Mouse (Mus musculus) yolk sac, embryonic 10.5 days (tissue): ENCODE measurements at regions not wholly inside any gene's neighbourhood (a gene's known extent, or its start where the extent isn't known, plus 50 kb on each side); places are given as distances from the start of the nearest gene placed in this dataset.

Experiments
- DNase-seq: peaks from one replicate; pipeline ENCODE4 v3.0.0-alpha.2; 2017; ENCODE audit warnings: low spot score

GRCm38 (mm10) chr9:41321521-41321920 is 160.0 kb upstream of the Ubash3b start:
- DNase-seq: no peak

- no peak for DNase-seq
These were observed 157.6 kb upstream of the Ubash3b start for GRCm38 (mm10) chr9:41319066-41319465.

GRCm38 (mm10) chr9:41306229-41306628 is 144.7 kb upstream of the Ubash3b start:
- DNase-seq: no peak

- DNase-seq: no peak
These were observed 142.0 kb upstream of the Ubash3b start for GRCm38 (mm10) chr9:41303494-41303828.

GRCm38 (mm10) chr9:41302809-41303493 is 141.5 kb upstream of the Ubash3b start:
- no peak for DNase-seq

GRCm38 (mm10) chr9:41286145-41286468 is 124.6 kb upstream of the Ubash3b start:
- no peak for DNase-seq

- DNase-seq: no peak
These were observed 124.0 kb upstream of the Ubash3b start for GRCm38 (mm10) chr9:41285266-41286144.

- DNase-seq: no peak
These were observed 116.2 kb upstream of the Ubash3b start for GRCm38 (mm10) chr9:41277726-41278125.

- no peak for DNase-seq
These were observed 112.4 kb upstream of the Ubash3b start for GRCm38 (mm10) chr9:41273839-41274271.

- peak; percentile 56 for DNase-seq
These were observed 111.8 kb upstream of the Ubash3b start for GRCm38 (mm10) chr9:41273171-41273781.

- DNase-seq: peak; percentile 1
These were observed 111.1 kb upstream of the Ubash3b start for GRCm38 (mm10) chr9:41272596-41272995.

GRCm38 (mm10) chr9:41268112-41268511 is 106.6 kb upstream of the Ubash3b start:
- DNase-seq: no peak

- no peak for DNase-seq
These were observed 103.0 kb upstream of the Ubash3b start for GRCm38 (mm10) chr9:41264485-41264884.

- no peak for DNase-seq
These were observed 95.7 kb upstream of the Ubash3b start for GRCm38 (mm10) chr9:41257244-41257643.

- DNase-seq: no peak
These were observed 80.9 kb upstream of the Ubash3b start for GRCm38 (mm10) chr9:41242372-41242771.

- DNase-seq: no peak
These were observed 77.6 kb upstream of the Ubash3b start for GRCm38 (mm10) chr9:41239097-41239451.

- DNase-seq: no peak
These were observed 77.0 kb upstream of the Ubash3b start for GRCm38 (mm10) chr9:41238395-41239096.

GRCm38 (mm10) chr9:41237265-41237664 is 75.8 kb upstream of the Ubash3b start:
- no peak for DNase-seq

GRCm38 (mm10) chr9:41229225-41229582 is 67.7 kb upstream of the Ubash3b start:
- DNase-seq: no peak

GRCm38 (mm10) chr9:41228425-41229224 is 67.1 kb upstream of the Ubash3b start:
- peak; percentile 84 for DNase-seq

- DNase-seq: no peak
These were observed 61.9 kb upstream of the Ubash3b start for GRCm38 (mm10) chr9:41223406-41223805.
